Mouse (Mus musculus) midbrain, embryonic 15.5 days (tissue): ENCODE measurements at regions not wholly inside any gene's neighbourhood (a gene's known extent, or its start where the extent isn't known, plus 50 kb on each side); places are given as distances from the start of the nearest gene placed in this dataset.

Experiments
- ATAC-seq: fragments of 200-750 bp; cut with Nextera tagmentation; replicated peaks from 2 replicates; pipeline ENCODE4 v1.8.0; 2017; ENCODE audit warnings: moderate TSS enrichment
- H3K27ac ChIP-seq: fragments of 300-500 bp; sonication (generic); 2 replicates; pipeline ENCODE4 v1.5.1; 2015; ENCODE audit warnings: mild to moderate bottlenecking, inconsistent platforms
- H3K27me3 ChIP-seq: fragments of 300-500 bp; sonication (generic); replicated peaks from 2 replicates; pipeline ENCODE4 v1.6.1; 2015; ENCODE audit warnings: inconsistent platforms
- H3K36me3 ChIP-seq: fragments of 300-500 bp; sonication (generic); replicated peaks from 2 replicates; pipeline ENCODE4 v1.6.1; 2015; ENCODE audit warnings: inconsistent platforms
- H3K4me1 ChIP-seq: fragments of 300-500 bp; sonication (generic); 2 replicates; pipeline ENCODE4 v1.6.1; 2015; ENCODE audit warnings: inconsistent platforms
- H3K4me2 ChIP-seq: fragments of 300-500 bp; sonication (generic); 2 replicates; pipeline ENCODE4 v1.6.1; 2015; ENCODE audit warnings: inconsistent platforms, mild to moderate bottlenecking, moderate library complexity
- H3K4me3 ChIP-seq: fragments of 300-500 bp; sonication (generic); 2 replicates; pipeline ENCODE4 v1.5.1; 2015; ENCODE audit warnings: mild to moderate bottlenecking, inconsistent platforms
- H3K9ac ChIP-seq: fragments of 300-500 bp; sonication (generic); 2 replicates; pipeline ENCODE4 v1.6.1; 2015; ENCODE audit warnings: mild to moderate bottlenecking, inconsistent platforms
- H3K9me3 ChIP-seq: fragments of 300-500 bp; sonication (generic); 2 replicates; pipeline ENCODE4 v1.6.1; 2016; ENCODE audit warnings: inconsistent platforms
- WGBS: fragments of 180-500 bp; shearing (Covaris S2); methylation state at CpG from one replicate; pipeline ENCODE4 v1.1.7; 2015; ENCODE audit warnings: mixed read lengths; 5-methylcytosine and 5-hydroxymethylcytosine counted together

DNA sequence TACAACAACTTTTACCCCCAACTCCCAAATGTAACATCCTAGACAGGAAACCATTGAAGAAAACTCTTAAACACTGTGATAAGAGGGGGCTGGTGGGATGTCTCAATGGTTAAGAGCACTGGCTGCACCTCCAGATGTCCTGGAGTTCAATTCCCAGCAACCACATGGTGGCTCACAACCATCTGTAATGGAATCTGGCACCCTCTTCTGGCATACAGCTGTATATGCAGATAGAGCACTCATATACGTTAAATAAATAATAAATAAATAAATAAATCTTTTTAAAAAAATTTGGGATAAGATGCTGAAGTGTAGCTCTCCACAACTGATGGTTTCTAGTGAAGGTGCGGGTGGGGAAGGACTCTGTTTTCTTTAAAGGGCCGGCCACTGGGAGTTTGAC is 69.3 kb downstream of the Kctd15 start:
- no peak overlapping the region for H3K9ac ChIP-seq
- 94% methylated on average over 3 of the region's 3 CpGs for WGBS
- no peaks in the 10 kb centered on the region for H3K36me3 ChIP-seq
- ATAC-seq, result no peak
- no peaks in the 10 kb centered on the region for H3K4me1 ChIP-seq
- no peaks in the 10 kb centered on the region for H3K27me3 ChIP-seq
- no peaks in the 10 kb centered on the region for H3K9me3 ChIP-seq
- no peak overlapping the region for H3K4me2 ChIP-seq
- no peak overlapping the region for H3K27ac ChIP-seq
- no peak overlapping the region for H3K4me3 ChIP-seq

GRCm38 (mm10) chr7:34585312-34585865 is 71.1 kb downstream of the Kctd15 start:
- Histone ChIP-seq H3K27ac (no peak overlapping the region), H3K36me3 (no peaks in the 10 kb centered on the region), H3K4me2 (no peak overlapping the region), H3K27me3 (no peaks in the 10 kb centered on the region), H3K4me1 (no peaks in the 10 kb centered on the region), H3K9me3 (0 out of 2 replicates have a peak, but pooled peaks cover 5% of the 10 kb centered on the region), H3K9ac (no peak overlapping the region), H3K4me3 (no peak overlapping the region)
- 57% methylated on average over 4 of the region's 4 CpGs for WGBS
- ATAC-seq, result no peak

GRCm38 (mm10) chr7:34584870-34585269 is 71.7 kb downstream of the Kctd15 start:
- H3K36me3 ChIP-seq, result no peaks in the 10 kb centered on the region
- ATAC-seq, result no peak
- WGBS, result 95% methylated on average over 7 of the region's 7 CpGs
- H3K4me1 ChIP-seq, result no peaks in the 10 kb centered on the region
- no peak overlapping the region for H3K9ac ChIP-seq
- H3K9me3 ChIP-seq, result 0 out of 2 replicates have a peak, but pooled peaks cover 5% of the 10 kb centered on the region
- no peak overlapping the region for H3K4me2 ChIP-seq
- no peak overlapping the region for H3K4me3 ChIP-seq
- no peak overlapping the region for H3K27ac ChIP-seq
- no peaks in the 10 kb centered on the region for H3K27me3 ChIP-seq

DNA sequence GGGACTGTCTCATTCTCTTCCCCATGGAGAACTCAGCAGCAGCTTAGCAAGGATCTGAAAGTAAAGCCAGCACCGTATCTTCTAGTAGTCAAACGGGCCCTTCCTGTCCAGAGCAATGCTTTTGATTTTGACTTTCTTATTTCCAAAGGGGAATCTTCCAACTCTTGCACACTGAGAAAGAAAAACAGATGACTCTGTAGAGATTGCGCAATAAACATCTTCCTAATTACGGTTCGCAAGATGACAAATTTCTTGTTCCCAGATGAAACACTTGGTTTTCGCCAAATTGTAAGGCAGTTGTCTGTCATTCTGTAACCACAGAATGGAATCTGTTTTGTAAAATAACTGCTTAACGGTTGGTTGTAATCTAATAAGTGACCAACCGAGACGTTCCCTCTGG is 75.7 kb downstream of the Kctd15 start:
- no peaks in the 10 kb centered on the region for H3K27me3 ChIP-seq
- H3K4me2 ChIP-seq, result no peak overlapping the region
- H3K9ac ChIP-seq, result no peak overlapping the region
- WGBS, result 93% methylated on average over 9 of the region's 9 CpGs
- H3K27ac ChIP-seq, result no peak overlapping the region
- H3K36me3 ChIP-seq, result no peaks in the 10 kb centered on the region
- 0 out of 2 replicates have a peak, but pooled peaks cover 5% of the 10 kb centered on the region for H3K9me3 ChIP-seq
- no peaks in the 10 kb centered on the region for H3K4me1 ChIP-seq
- H3K4me3 ChIP-seq, result no peak overlapping the region
- no peak for ATAC-seq

- H3K36me3 ChIP-seq, result no peaks in the 10 kb centered on the region
- no peak overlapping the region for H3K9ac ChIP-seq
- no peaks in the 10 kb centered on the region for H3K9me3 ChIP-seq
- WGBS, result 43% methylated on average over 10 of the region's 10 CpGs
- H3K27me3 ChIP-seq, result no peaks in the 10 kb centered on the region
- no peak overlapping the region for H3K4me3 ChIP-seq
- peaks cover 19% of the 10 kb centered on the region for H3K4me1 ChIP-seq
- ATAC-seq, result no peak
- peak overlapping the region; percentile 53; the same call in 1 of the 2 replicates for H3K4me2 ChIP-seq
- peak overlapping the region; percentile 69; the same call in 1 of the 2 replicates for H3K27ac ChIP-seq
Observed at GRCm38 (mm10) chr7:34571295-34571694, 85.2 kb downstream of the Kctd15 start.

DNA sequence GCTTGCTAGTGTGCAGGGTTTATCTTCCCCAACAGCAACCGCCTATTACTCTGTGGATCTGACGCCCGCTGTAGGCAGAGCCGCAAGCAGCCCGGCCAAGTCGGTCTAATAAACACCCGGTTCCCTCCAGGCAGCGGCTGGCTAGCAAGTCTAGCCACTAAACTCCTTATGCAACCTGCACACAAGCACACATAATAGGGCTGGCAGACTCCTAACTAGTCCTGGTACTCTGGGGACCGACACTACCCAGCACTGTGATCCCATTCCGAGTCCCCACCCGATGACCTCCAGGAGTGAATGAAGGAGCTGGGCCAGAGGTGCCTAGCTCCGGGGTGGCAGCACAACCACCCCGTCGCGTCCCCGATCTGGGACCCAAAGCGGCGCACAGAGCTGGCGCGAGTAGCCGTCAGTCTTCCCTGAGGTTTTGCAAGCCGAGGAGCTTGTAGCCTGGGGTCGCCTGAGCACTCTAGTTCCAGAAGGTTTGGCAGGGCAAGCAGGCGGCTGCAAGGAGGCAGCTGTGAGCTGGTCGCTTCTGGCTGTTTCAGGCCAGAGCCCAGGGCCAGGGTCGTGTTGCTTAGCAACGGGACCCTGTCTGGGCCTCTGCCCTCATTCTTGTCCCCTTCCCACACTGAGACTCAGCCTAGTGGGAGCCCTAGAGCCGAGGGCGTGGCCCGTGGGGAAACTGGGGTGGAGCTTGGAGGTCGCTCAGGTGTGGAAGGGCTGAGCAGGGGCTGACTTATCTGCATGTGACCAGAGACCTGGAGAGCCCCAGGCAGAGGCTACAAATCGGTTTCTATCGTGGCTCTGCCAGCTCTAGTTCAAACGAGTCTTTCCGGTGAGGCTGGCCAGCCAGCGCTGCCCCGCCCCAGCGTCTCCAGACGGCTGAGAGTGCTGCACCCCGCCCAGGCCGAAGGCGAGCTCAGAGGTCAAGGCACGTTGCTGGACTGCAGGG is 86.1 kb downstream of the Kctd15 start:
- H3K36me3 ChIP-seq, result no peaks in the 10 kb centered on the region
- peak overlapping the region; percentile 34; the same call in 1 of the 2 replicates for H3K9ac ChIP-seq
- WGBS, result 2% methylated on average over 43 of the region's 43 CpGs
- no peaks in the 10 kb centered on the region for H3K27me3 ChIP-seq
- peak overlapping the region; percentile 22 for H3K4me3 ChIP-seq
- no peaks in the 10 kb centered on the region for H3K9me3 ChIP-seq
- peak overlapping the region; percentile 69 for H3K27ac ChIP-seq
- peak; percentile 91 for ATAC-seq
- H3K4me1 ChIP-seq, result peaks cover 19% of the 10 kb centered on the region
- H3K4me2 ChIP-seq, result peak overlapping the region; percentile 53

GRCm38 (mm10) chr7:34569747-34570113 is 86.8 kb downstream of the Kctd15 start:
- H3K9me3 ChIP-seq, result no peaks in the 10 kb centered on the region
- no peaks in the 10 kb centered on the region for H3K27me3 ChIP-seq
- peak overlapping the region; percentile 22 for H3K4me3 ChIP-seq
- peak overlapping the region; percentile 53 for H3K4me2 ChIP-seq
- H3K36me3 ChIP-seq, result no peaks in the 10 kb centered on the region
- H3K27ac ChIP-seq, result peak overlapping the region; percentile 69; the same call in 1 of the 2 replicates
- WGBS, result 12% methylated on average over 8 of the region's 8 CpGs
- H3K4me1 ChIP-seq, result peaks cover 19% of the 10 kb centered on the region
- peak overlapping the region; percentile 34; the same call in 1 of the 2 replicates for H3K9ac ChIP-seq
- ATAC-seq, result peak; percentile 19; the same call in 1 of the 2 replicates

- Histone ChIP-seq H3K4me2 (no peak overlapping the region), H3K36me3 (no peaks in the 10 kb centered on the region), H3K4me3 (no peak overlapping the region), H3K27ac (no peak overlapping the region), H3K4me1 (peaks cover 19% of the 10 kb centered on the region), H3K9ac (no peak overlapping the region), H3K27me3 (no peaks in the 10 kb centered on the region), H3K9me3 (no peaks in the 10 kb centered on the region)
- 77% methylated on average over 5 of the region's 5 CpGs for WGBS
- no peak for ATAC-seq
Observed at GRCm38 (mm10) chr7:34567575-34567974, 89.0 kb downstream of the Kctd15 start.

GRCm38 (mm10) chr7:34562160-34562559 is 94.4 kb downstream of the Kctd15 start:
- H3K27ac ChIP-seq, result no peak overlapping the region
- ATAC-seq, result no peak
- no peak overlapping the region for H3K4me2 ChIP-seq
- no peak overlapping the region for H3K9ac ChIP-seq
- H3K4me3 ChIP-seq, result no peak overlapping the region
- H3K4me1 ChIP-seq, result no peaks in the 10 kb centered on the region
- no peaks in the 10 kb centered on the region for H3K36me3 ChIP-seq
- 85% methylated on average over 2 of the region's 2 CpGs for WGBS
- no peaks in the 10 kb centered on the region for H3K27me3 ChIP-seq
- H3K9me3 ChIP-seq, result no peaks in the 10 kb centered on the region

DNA sequence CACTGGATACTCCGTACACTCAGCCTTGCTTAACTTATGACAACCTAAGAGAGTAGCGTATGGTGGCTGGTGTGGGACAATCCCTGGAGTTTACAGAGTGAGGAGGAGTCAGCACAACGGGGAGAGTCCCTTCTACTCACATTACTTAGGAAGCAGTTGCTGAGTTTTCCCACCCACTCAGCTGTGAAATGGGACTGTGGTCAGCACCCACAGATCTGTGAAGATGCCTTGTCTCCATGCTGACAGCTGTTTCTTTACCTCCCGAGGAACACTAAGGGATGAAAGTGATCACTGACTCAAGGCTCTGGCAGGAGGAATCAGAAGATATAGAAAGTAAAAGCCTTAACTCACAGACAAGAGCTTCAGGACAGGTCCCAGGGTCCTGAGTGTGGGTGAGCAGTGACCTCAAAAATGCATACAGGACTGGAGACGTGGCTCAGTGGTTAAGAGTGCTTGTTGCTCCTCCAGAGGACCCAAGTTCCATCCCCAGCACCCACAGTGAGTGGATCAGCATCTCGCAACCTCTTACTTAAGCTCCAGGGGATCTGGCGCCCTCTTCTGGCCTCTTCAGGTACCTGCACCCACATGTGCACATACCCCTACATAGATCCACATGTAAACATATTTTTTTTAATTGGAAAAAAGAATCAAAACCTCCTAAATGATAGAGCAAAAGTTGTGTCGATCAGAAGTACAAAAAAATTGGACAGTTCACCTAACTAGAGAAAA is 97.8 kb downstream of the Kctd15 start:
- Histone ChIP-seq H3K36me3 (no peaks in the 10 kb centered on the region), H3K27ac (no peak overlapping the region), H3K9ac (no peak overlapping the region), H3K4me3 (no peak overlapping the region), H3K4me1 (no peaks in the 10 kb centered on the region), H3K27me3 (no peaks in the 10 kb centered on the region), H3K9me3 (no peaks in the 10 kb centered on the region), H3K4me2 (no peak overlapping the region)
- 78% methylated on average over 8 of the region's 8 CpGs for WGBS
- ATAC-seq, result no peak

DNA sequence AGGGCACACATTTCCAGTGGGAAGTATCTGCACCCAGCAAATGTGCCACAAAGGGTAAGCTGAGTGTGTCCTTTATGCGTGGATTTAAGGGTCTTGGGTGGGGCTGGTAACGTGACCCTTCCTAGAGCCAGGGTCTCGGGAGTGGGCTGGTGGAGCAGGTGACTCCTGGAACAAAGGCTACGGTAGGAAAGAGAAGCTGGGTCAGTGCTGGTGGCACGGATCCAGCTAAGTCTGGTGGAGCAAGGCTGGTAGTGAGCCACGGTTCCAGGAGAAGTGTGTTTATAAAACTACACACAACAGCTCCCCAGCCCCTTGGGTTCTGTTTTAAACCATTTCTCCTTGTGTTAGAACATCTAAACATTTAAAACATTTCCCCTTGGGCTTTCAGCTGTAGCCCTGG is 101.3 kb downstream of the Kctd15 start:
- Histone ChIP-seq H3K4me3 (no peak overlapping the region), H3K9ac (no peak overlapping the region), H3K36me3 (no peaks in the 10 kb centered on the region), H3K27ac (no peak overlapping the region), H3K27me3 (no peaks in the 10 kb centered on the region), H3K9me3 (no peaks in the 10 kb centered on the region), H3K4me2 (no peak overlapping the region), H3K4me1 (no peaks in the 10 kb centered on the region)
- WGBS, result 75% methylated on average over 6 of the region's 6 CpGs
- no peak for ATAC-seq

DNA sequence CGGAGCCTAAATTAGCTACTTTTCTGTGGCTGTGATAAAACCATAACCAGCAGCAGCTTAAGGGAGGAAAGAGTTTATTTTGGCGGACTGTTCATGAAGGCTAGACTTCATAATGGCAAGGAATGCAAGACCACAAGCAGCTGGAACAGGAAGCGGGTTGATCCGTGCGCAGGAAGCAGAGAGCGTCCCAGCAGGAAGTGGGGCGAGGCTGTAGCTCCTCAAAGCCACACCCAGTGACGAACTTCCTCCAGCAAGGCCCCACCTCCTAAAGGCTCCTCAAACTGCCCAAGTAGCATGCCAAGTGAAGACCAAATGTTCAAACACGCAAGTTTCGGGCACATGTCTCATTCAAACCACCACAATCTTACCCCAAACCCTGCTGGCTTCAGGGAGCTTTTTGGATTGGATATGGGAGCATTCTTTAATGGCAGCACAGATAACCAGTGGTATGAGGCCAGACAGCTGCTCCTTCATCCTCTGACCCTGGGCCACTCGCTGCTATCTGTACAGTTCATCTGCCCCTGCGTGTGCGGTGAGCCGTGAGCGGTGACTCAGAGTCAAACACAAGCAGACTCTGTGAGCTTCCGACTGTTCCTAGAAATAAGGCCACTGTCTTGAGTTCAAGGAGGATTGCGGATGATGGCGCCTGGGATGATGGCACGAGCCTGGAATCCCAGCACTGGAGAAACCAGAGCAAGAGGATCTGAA is 109.8 kb downstream of the Kctd15 start:
- Histone ChIP-seq H3K4me2 (no peak overlapping the region), H3K36me3 (no peaks in the 10 kb centered on the region), H3K4me3 (no peak overlapping the region), H3K27ac (no peak overlapping the region), H3K27me3 (no peaks in the 10 kb centered on the region), H3K4me1 (no peaks in the 10 kb centered on the region), H3K9ac (no peak overlapping the region), H3K9me3 (no peaks in the 10 kb centered on the region)
- ATAC-seq, result no peak
- 93% methylated on average over 19 of the region's 19 CpGs for WGBS
